Mouse (Mus musculus) forebrain, postnatal 0 days (tissue): Measurements from ENCODE around the gene Ccdc120. TPM values are rescaled to one million over a fixed set of nuclear protein-coding genes. Genes with fewer than 3 reads are reported as not detected.

Source experiments
- ATAC-seq: fragments of 200-750 bp; cut with Nextera tagmentation; 2 replicates; pipeline ENCODE4 v1.8.0; 2017; ENCODE audit warnings: mild to moderate bottlenecking, moderate library complexity
- DNase-seq: peaks from one replicate; pipeline ENCODE4 v3.0.0-alpha.2; 2015
- H3K27ac ChIP-seq: fragments of 300-500 bp; sonication (generic); 2 replicates; pipeline ENCODE4 v1.5.1; 2014; ENCODE audit warnings: low read depth, mild to moderate bottlenecking, antibody characterized with exemption, low read length, moderate library complexity, mixed read lengths
- H3K27me3 ChIP-seq: fragments of 300-500 bp; sonication (generic); 2 replicates; pipeline ENCODE4 v1.6.1; 2014; ENCODE audit warnings: mild to moderate bottlenecking, low read length, mixed read lengths; ENCODE audit not compliant: insufficient read depth
- H3K36me3 ChIP-seq: fragments of 300-500 bp; sonication (generic); 2 replicates; pipeline ENCODE4 v1.6.1; 2014; ENCODE audit warnings: mild to moderate bottlenecking, moderate library complexity; ENCODE audit not compliant: insufficient read depth
- H3K4me1 ChIP-seq: fragments of 300-500 bp; sonication (generic); 2 replicates; pipeline ENCODE4 v1.6.1; 2014; ENCODE audit warnings: antibody characterized with exemption; ENCODE audit not compliant: insufficient read depth
- H3K4me2 ChIP-seq: fragments of 300-500 bp; sonication (generic); 2 replicates; pipeline ENCODE4 v1.6.1; 2014; ENCODE audit warnings: low read depth, mild to moderate bottlenecking, moderate library complexity
- H3K4me3 ChIP-seq: fragments of 300-500 bp; sonication (generic); 2 replicates; pipeline ENCODE4 v1.5.1; 2014; ENCODE audit warnings: low read depth, low read length, mixed read lengths
- H3K9ac ChIP-seq: fragments of 300-500 bp; sonication (generic); 2 replicates; pipeline ENCODE4 v1.6.1; 2014; ENCODE audit warnings: mild to moderate bottlenecking
- H3K9me3 ChIP-seq: fragments of 300-500 bp; sonication (generic); 2 replicates; pipeline ENCODE4 v1.6.1; 2016; ENCODE audit warnings: low read length
- CTCF ChIP-seq: sonication (generic); IDR thresholded peaks from 2 replicates; pipeline ENCODE4 v1.5.1; 2016; ENCODE audit warnings: antibody characterized with exemption, control low read depth, low read depth
- WGBS: fragments of 180-500 bp; shearing (Covaris S2); extraction: QIAGEN DNeasy Blood & Tissue Kit; methylation state at CpG from one replicate; pipeline ENCODE4 v1.1.7; 2014; 5-methylcytosine and 5-hydroxymethylcytosine counted together
- polyA plus RNA-seq: library from polyadenylated mRNA; unstranded; fragments of >200 nt; fragmentation: Nextera tagmentation; extraction: Ambion mirVana; gene quantifications from 2 replicates; pipeline ENCODE4 v1.2.1, GENCODE M21; 2015
- total RNA-seq: library from RNA; depleted of rRNA; stranded (reverse); fragments of >200 nt; gene quantifications from 2 replicates; pipeline ENCODE4 v1.2.3, GENCODE M21; 2014

Ccdc120 gene
- total and polyA plus RNA-seq, 2 experiments from 2014 or later, result 66.3 to 149 TPM

DNA sequence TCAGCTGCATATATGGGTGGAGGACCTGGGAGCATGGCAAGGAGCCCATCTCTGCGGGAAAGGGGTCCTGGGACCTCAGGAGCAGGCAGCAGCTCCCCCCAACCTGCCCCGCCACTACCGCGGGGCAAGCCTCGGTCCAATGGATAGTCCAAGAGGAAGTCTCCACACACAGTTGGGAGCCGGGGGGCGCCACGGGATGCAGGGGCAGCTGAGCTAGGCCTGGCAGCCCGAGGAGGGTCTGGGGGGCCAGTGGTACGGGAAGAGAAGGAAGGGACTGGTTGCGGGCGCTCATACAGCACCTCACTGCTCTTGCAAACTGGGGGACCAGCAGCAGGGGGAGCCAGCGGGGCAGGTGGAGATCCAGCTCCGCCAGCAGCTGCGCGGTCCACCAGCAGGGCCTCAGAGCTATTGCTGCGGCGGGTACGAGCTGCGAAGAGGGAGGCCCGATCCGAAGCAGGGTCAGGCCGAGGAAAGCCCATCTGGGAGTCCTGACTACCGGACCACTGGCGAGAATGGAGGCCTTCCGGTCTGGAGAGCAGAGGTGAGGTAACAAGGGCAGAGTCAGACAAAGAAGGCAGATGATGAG, 17.0 kb downstream of the Ccdc120 start:
- TF ChIP-seq CTCF, result peak; percentile 56
- Histone ChIP-seq H3K9ac (no peak overlapping the region), H3K27ac (no peak overlapping the region), H3K9me3 (no peaks in the 10 kb centered on the region), H3K4me2 (no peak overlapping the region), H3K36me3 (peaks cover 4% of the 10 kb centered on the region; the same call in 1 of the 2 replicates), H3K4me1 (no peaks in the 10 kb centered on the region), H3K4me3 (no peak overlapping the region), H3K27me3 (no peaks in the 10 kb centered on the region)
- DNase-seq (no peak), ATAC-seq (peak; percentile 21; the same call in 1 of the 2 replicates)
- WGBS, result 36% methylated on average over 25 of the region's 26 CpGs

DNA sequence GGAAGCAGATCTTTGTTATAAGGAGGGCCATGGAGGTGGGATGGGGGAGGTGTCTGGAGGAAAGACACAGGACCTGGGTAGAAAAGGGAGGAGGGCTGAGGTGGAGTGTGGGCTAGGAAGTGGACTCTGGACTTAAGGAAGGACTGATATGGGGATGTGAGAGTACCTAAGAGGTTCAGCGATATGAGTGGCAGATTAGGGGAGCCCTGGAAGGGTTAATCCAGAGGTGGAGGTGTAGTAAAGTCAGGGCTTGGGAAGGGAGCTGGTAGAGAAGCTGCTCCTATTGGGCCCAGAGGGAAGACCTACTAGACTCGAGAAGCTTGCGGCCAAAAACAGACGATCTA, 21.8 kb downstream of the Ccdc120 start:
- 0 out of 2 replicates have a peak, but pooled peaks have one; percentile 1 for ATAC-seq
- WGBS, result 35% methylated on average over 4 of the region's 4 CpGs

DNA sequence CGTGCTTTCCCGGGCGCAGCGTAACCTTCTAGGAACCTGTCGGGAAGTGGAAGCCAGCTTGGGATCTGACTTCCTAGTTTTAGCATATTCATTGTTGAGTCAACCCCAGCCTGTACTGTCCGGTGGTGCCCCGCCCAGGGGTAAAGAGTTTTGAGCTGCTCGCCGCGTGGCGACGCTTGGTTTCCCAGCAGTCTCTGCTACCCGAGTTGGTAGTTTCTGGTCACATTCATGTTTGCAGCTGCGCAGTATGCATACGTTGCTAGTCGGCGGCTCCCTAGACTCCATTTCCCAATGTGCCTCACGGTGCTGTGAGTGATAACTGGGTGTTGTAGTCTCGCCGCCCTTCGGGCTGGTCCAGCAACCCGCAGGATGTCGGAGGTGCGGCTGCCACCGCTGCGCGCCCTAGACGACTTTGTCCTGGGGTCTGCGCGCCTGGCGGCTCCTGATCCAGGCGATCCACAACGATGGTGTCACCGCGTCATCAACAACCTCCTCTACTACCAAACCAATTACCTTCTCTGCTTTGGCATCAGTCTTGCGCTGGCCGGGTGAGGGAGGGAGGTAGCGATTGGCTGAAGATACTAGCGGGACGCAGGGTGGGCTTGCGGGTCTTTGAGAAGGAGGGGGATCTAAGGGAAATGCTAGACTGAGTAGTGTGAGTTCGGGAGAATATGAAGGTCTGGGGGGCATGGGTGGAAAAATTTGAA, 22.3 kb downstream of the Ccdc120 start, which contains the start of gene Praf2:
Gene Praf2, plus strand, starts transcription at position 225 of the 707 bp plus-strand sequence.
- Histone ChIP-seq H3K27ac (peak within 1 kb of the TSS; percentile 59; the same call in 1 of the 2 replicates), H3K36me3 (0 out of 2 replicates have a peak, but pooled peaks cover 2% of the 10 kb centered on the region), H3K9me3 (no peaks in the 10 kb centered on the region), H3K9ac (peak within 1 kb of the TSS; percentile 55), H3K4me3 (peak within 1 kb of the TSS; percentile 45), H3K4me1 (no peaks in the 10 kb centered on the region), H3K4me2 (peak within 1 kb of the TSS; percentile 53), H3K27me3 (no peaks in the 10 kb centered on the region)
- ATAC-seq, result peak; percentile 97
- WGBS, result 24% methylated on average over 42 of the region's 42 CpGs
- peak; percentile 16; the same call in 1 of the 2 replicates for TF ChIP-seq CTCF
- peak; percentile 89 for DNase-seq

More for the DNA sequence above, 21.8 kb downstream of the Ccdc120 start:
- Histone ChIP-seq H3K4me1 (no peaks in the 10 kb centered on the region), H3K27me3 (no peaks in the 10 kb centered on the region), H3K4me3 (peak overlapping the region; percentile 45), H3K27ac (0 out of 2 replicates have a peak overlapping the region, but pooled peaks have one; percentile 59), H3K4me2 (peak overlapping the region; percentile 53), H3K9me3 (no peaks in the 10 kb centered on the region), H3K36me3 (0 out of 2 replicates have a peak, but pooled peaks cover 2% of the 10 kb centered on the region), H3K9ac (peak overlapping the region; percentile 55)
- no peak for DNase-seq
- no peak for TF ChIP-seq CTCF

DNA sequence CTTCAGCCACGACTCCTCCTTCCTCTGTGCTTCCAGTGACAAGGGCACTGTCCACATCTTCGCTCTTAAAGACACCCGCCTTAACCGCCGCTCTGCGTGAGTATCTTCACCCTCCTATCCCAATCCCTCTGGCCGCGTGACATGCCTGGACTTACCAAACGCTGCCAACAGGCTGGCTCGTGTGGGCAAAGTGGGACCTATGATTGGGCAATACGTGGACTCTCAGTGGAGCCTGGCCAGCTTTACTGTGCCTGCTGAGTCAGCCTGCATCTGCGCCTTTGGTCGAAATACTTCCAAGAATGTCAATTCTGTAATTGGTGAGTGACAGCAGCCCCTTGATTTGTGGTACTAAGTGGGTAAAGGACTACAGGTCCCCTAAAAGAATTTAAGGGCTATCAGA, 23.5 kb downstream of the Ccdc120 start:
- no peak for DNase-seq
- WGBS, result 92% methylated on average over 13 of the region's 13 CpGs
- no peak for TF ChIP-seq CTCF

DNA sequence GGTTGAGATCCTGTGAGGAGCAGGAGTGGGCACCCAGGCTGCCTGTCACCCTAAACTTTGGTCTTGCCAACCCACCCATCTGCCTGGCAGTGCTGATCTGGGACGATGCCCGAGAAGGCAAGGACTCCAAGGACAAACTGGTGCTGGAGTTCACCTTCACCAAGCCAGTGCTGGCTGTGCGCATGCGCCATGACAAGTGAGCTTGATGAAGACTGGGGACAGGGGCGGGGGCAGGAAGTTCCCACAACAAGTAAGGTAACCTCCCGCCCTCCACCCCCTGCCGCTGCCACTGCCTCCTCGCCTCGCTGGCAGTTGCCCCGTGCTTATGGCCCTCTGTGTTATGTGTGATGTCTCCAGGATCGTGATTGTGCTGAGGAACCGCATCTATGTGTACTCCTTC, 24.9 kb downstream of the Ccdc120 start:
- H3K9me3 ChIP-seq, result no peaks in the 10 kb centered on the region
- 0 out of 2 replicates have a peak, but pooled peaks cover 2% of the 10 kb centered on the region for H3K36me3 ChIP-seq
- WGBS, result 85% methylated on average over 12 of the region's 12 CpGs
- H3K9ac ChIP-seq, result no peak overlapping the region
- no peaks in the 10 kb centered on the region for H3K27me3 ChIP-seq
- no peak for ATAC-seq
- no peak overlapping the region for H3K27ac ChIP-seq
- H3K4me1 ChIP-seq, result no peaks in the 10 kb centered on the region
- no peak overlapping the region for H3K4me2 ChIP-seq
- no peak for TF ChIP-seq CTCF
- no peak for DNase-seq
- H3K4me3 ChIP-seq, result no peak overlapping the region

More for the DNA sequence above, 23.5 kb downstream of the Ccdc120 start:
- H3K4me3 ChIP-seq, result no peak overlapping the region
- no peaks in the 10 kb centered on the region for H3K27me3 ChIP-seq
- H3K4me2 ChIP-seq, result no peak overlapping the region
- H3K36me3 ChIP-seq, result 0 out of 2 replicates have a peak, but pooled peaks cover 2% of the 10 kb centered on the region
- H3K9me3 ChIP-seq, result no peaks in the 10 kb centered on the region
- H3K4me1 ChIP-seq, result no peaks in the 10 kb centered on the region
- no peak overlapping the region for H3K9ac ChIP-seq
- H3K27ac ChIP-seq, result no peak overlapping the region
- ATAC-seq, result no peak

DNA sequence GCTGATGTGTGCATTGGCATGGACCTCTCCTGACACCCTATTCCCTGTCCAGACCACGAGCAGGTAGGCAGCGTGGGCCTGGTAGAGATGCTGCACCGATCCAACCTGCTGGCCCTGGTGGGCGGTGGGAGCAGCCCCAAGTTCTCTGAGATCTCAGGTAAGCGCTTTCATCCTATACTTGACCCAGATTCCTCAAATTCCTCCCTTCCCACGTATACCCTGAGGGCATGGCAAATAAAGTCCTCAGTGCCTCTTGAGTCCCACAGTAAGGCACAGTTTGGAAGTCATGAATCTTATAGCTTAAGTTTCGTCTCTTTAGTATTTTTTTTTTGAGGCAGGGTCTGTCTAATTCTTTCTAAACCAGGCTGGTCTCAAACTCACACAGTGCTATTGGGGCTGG, 26.6 kb downstream of the Ccdc120 start:
- Histone ChIP-seq H3K9me3 (no peaks in the 10 kb centered on the region), H3K9ac (no peak overlapping the region), H3K4me3 (no peak overlapping the region), H3K36me3 (0 out of 2 replicates have a peak, but pooled peaks cover 2% of the 10 kb centered on the region), H3K4me2 (no peak overlapping the region), H3K4me1 (no peaks in the 10 kb centered on the region), H3K27ac (no peak overlapping the region), H3K27me3 (no peaks in the 10 kb centered on the region)
- ATAC-seq, result no peak
- no peak for TF ChIP-seq CTCF
- WGBS, result 84% methylated on average over 7 of the region's 7 CpGs
- DNase-seq, result no peak

DNA sequence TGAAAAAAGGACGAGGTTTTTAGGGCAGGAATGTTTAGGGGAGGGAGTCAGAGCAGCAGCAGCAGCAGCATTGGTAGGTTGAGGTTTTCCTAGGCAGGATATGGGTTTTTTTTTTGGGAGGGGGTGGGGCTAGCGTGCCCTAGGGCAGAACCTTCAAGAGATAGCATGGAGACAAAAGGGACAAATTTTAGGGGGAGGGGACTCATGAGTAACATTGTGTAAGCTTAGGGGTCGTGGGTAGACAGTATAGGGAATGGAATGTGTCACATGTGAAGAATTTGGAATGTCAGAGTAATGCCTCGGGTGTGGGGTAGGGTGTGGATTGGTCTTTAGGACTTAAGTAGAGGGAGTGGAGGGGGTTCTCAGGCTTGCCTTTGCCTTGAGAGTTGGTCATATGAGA, 28.0 kb downstream of the Ccdc120 start:
- WGBS, result 30% methylated on average over 4 of the region's 4 CpGs
- H3K36me3 ChIP-seq, result 0 out of 2 replicates have a peak, but pooled peaks cover 2% of the 10 kb centered on the region
- no peaks in the 10 kb centered on the region for H3K27me3 ChIP-seq
- ATAC-seq (no peak), DNase-seq (no peak)
- H3K4me1 ChIP-seq, result no peaks in the 10 kb centered on the region
- TF ChIP-seq CTCF, result no peak
- H3K9me3 ChIP-seq, result no peaks in the 10 kb centered on the region
- H3K4me2 ChIP-seq, result peak overlapping the region; percentile 56
- 0 out of 2 replicates have a peak overlapping the region, but pooled peaks have one; percentile 62 for H3K9ac ChIP-seq
- peak overlapping the region; percentile 46 for H3K4me3 ChIP-seq
- no peak overlapping the region for H3K27ac ChIP-seq
